Mouse (Mus musculus) lung, adult 2 months (tissue): ENCODE measurements around the gene Lars2.

ENCODE experiments used
- CTCF ChIP-seq: fragments of 200-500 bp; IDR thresholded peaks from 2 replicates; pipeline ENCODE4 v1.5.1; 2011; ENCODE audit warnings: mild to moderate bottlenecking, low read length, control low read depth; ENCODE audit not compliant: insufficient read depth
- POLR2A ChIP-seq: fragments of 200-500 bp; IDR thresholded peaks from 2 replicates; pipeline ENCODE4 v1.6.1; 2011; ENCODE audit warnings: low read depth, mild to moderate bottlenecking, control low read depth, low read length, borderline replicate concordance; ENCODE audit errors: extremely low read depth

DNA sequence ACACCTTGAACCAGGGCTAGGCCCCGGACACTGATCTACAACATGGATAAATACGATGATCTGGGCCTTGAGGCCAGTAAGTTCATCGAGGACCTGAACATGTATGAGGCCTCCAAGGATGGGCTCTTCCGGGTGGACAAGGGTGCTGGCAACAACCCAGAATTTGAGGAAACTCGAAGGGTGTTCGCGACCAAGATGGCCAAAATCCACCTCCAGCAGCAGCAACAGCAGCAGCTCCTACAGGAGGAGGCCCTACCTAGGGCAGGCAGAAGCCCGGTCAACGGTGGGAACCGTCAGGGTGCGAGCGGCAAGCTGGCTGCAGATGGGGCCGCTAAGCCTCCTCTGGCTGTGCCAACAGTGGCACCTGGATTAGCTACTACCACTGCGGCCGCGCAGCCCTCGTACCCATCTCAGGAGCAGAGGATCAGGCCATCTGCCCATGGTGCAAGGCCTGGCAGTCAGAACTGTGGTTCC lies 112.5 kb downstream of the Lars2 start:
- TF ChIP-seq POLR2A: no peak
- TF ChIP-seq CTCF: no peak
